Mouse (Mus musculus) c-Kit-positive CD71-negative TER-119-negative erythroid progenitor cells, embryonic 14.5 days (primary cell): ENCODE results near the gene Aqp9.

Source experiments
- DNase-seq: peaks from one replicate; pipeline ENCODE4 v3.0.0-alpha.2; 2013; ENCODE audit warnings: low read depth

Aqp9 gene

GRCm38 (mm10) chr9:71066491-71066890 lies 102.0 kb downstream of the Aqp9 start:
- DNase-seq, result no peak

GRCm38 (mm10) chr9:71065343-71065875 lies 103.1 kb downstream of the Aqp9 start:
- DNase-seq, result no peak

- no peak for DNase-seq
Observed at GRCm38 (mm10) chr9:71064291-71064840, 104.1 kb downstream of the Aqp9 start.

- DNase-seq, result no peak
Observed at GRCm38 (mm10) chr9:71063551-71063950, 104.9 kb downstream of the Aqp9 start.

- DNase-seq, result no peak
Observed at GRCm38 (mm10) chr9:71062976-71063375, 105.5 kb downstream of the Aqp9 start.

GRCm38 (mm10) chr9:71062301-71062700 lies 106.2 kb downstream of the Aqp9 start:
- DNase-seq, result no peak
